Comparison of ENCODE assay signal across 10 mouse cellular contexts in the genomic region with DNA sequence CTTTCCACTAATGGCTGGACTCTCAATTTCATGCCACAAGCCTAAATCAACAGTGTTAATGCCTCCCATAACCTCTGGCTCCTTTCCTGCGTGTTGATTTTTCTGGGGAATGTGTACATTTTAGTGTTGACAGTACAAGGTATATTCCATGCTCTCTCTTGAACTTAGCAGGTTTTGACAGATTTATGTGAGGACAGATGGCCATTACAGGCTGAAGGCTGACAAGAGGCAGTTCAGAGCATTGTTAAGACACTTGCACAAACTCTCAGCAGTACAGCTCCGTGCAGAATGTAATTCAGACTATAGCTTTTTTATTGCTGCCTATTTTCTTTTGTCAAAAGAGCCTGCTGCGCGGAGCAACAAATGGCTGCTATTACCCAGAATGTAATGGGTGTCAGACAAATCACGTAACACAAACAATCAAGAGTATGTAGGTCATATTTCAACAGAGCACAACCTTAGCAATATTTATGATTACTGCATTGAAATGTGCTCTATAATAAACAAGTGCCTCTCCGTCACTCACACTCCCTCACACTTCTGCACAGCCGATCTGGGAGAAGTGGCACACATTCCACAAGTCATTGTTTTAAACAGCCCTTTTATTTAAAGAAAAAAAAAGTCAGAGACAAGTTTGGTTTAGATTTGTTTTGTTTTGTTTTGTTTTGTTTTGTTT.
A peak's percentile ranks its signal among the peaks of the same experiment; 100 is the strongest.
DNase-seq lines count a peak whose midpoint lies in the region; ATAC-seq and TF ChIP-seq lines count a peak whose summit lies in the region.
"Had no signal": no experiment of that assay in that cellular context is flagged by ENCODE, and none has a peak within 500 bp of the region (broad histone marks: within the 10 kb centered on the region; RNA-seq: fewer than 3 reads in every experiment).

No protein-coding gene starts in this region.

- intact Hi-C loops in heart, postnatal 25 days (cut with DNase I), result no loop called here

- peaks cover 41% of the 10 kb centered on the region for H3K36me3 ChIP-seq in heart, embryonic 14.5 days (ENCODE audit: control insufficient read depth, insufficient read depth, low read length)
- H3K36me3 ChIP-seq in liver, postnatal 0 days (replicated peaks; ENCODE audit: insufficient read depth, low read length), result peaks cover 4% of the 10 kb centered on the region; the same call in 1 of the 2 replicates
- no peaks in the 10 kb centered on the region for H3K36me3 ChIP-seq in liver, embryonic 11.5 days (ENCODE audit: control insufficient read depth, insufficient read depth, low read length)
- no peaks in the 10 kb centered on the region for H3K36me3 ChIP-seq in embryonic facial prominence, embryonic 12.5 days

- peaks cover 9 to 33% of the 10 kb centered on the region in 2 experiments; a peak in 3 of 4 replicates for H3K4me1 ChIP-seq in heart, embryonic 14.5 days (ENCODE audit: control insufficient read depth in 2 of 2, insufficient read depth in 2 of 2, low read length in 2 of 2)
- no peaks in the 10 kb centered on the region for H3K4me1 ChIP-seq in liver, postnatal 0 days (ENCODE audit: insufficient read depth)
- no peaks in the 10 kb centered on the region for H3K4me1 ChIP-seq in liver, embryonic 11.5 days (replicated peaks; ENCODE audit: control insufficient read depth, insufficient read depth, low read length)
- peaks cover 6% of the 10 kb centered on the region; the same call in 1 of the 2 replicates for H3K4me1 ChIP-seq in embryonic facial prominence, embryonic 12.5 days

- no peaks in the 10 kb centered on the region for H3K27me3 ChIP-seq in heart, embryonic 14.5 days (ENCODE audit: control insufficient read depth, insufficient read depth, low read length)
- no peaks in the 10 kb centered on the region for H3K27me3 ChIP-seq in liver, postnatal 0 days (ENCODE audit: insufficient read depth, low read length)
- H3K27me3 ChIP-seq in liver, embryonic 11.5 days (replicated peaks; ENCODE audit: control insufficient read depth, insufficient read depth, low read length), result no peaks in the 10 kb centered on the region
- no peaks in the 10 kb centered on the region for H3K27me3 ChIP-seq in embryonic facial prominence, embryonic 12.5 days

- TF ChIP-seq EP300 in liver, postnatal 0 days (IDR thresholded peaks at IDR 0.05; ENCODE audit: low read depth), result no peak

- H3K9ac ChIP-seq in heart, embryonic 14.5 days (ENCODE audit: low read length), result no peak overlapping the region; the same call in 1 of the 2 replicates
- no peak overlapping the region for H3K9ac ChIP-seq in liver, postnatal 0 days (replicated peaks)
- H3K9ac ChIP-seq in liver, embryonic 11.5 days (ENCODE audit: low read depth, low read length), result no peak overlapping the region
- no peak overlapping the region for H3K9ac ChIP-seq in embryonic facial prominence, embryonic 12.5 days

- WGBS in heart, embryonic 14.5 days, result 37% methylated on average over 7 of the region's 7 CpGs
- WGBS in liver, postnatal 0 days (ENCODE audit: insufficient replicate concordance), result 46% methylated on average over 7 of the region's 7 CpGs
- 63% methylated on average over 7 of the region's 7 CpGs for WGBS in liver, embryonic 11.5 days
- 27% methylated on average over 7 of the region's 7 CpGs for WGBS in embryonic facial prominence, embryonic 12.5 days

- H3K4me3 ChIP-seq in heart, embryonic 14.5 days (ENCODE audit: control insufficient read depth in 1 of 2, insufficient read depth in 1 of 2, low read depth in 1 of 2, low read length in 2 of 2), result no peak overlapping the region
- no peak overlapping the region for H3K4me3 ChIP-seq in liver, postnatal 0 days (ENCODE audit: low read depth, low read length)
- H3K4me3 ChIP-seq in liver, embryonic 11.5 days (ENCODE audit: low read depth, low read length), result no peak overlapping the region
- H3K4me3 ChIP-seq in embryonic facial prominence, embryonic 12.5 days, result no peak overlapping the region

- DNase-seq in heart, postnatal 25 days (ENCODE audit: low spot score), result no peak
- no peak for DNase-seq in liver, postnatal 0 days
- no peak for DNase-seq in liver, embryonic 11.5 days (ENCODE audit: low spot score)
- peak; percentile 28 for DNase-seq in neural tube, embryonic 10.5 days (ENCODE audit: extremely low spot score, low spot score)
- no peak for DNase-seq in urinary bladder, postnatal 36 days (ENCODE audit: low spot score in 2 of 2)
- DNase-seq in layer of hippocampus, postnatal 10 days (ENCODE audit: low spot score in 2 of 2), result no peak
- DNase-seq: cerebellum, adult 9-10 months had no signal

- no peak for ATAC-seq in heart, embryonic 14.5 days (ENCODE audit: insufficient number of reproducible peaks, insufficient read depth, low FRiP score, low read depth)
- ATAC-seq in liver, postnatal 0 days, result peak; percentile 61
- no peak for ATAC-seq in liver, embryonic 11.5 days (replicated peaks; ENCODE audit: low FRiP score)
- 0 out of 2 replicates have a peak, but pooled peaks have one; percentile 56 for ATAC-seq in embryonic facial prominence, embryonic 12.5 days (ENCODE audit: insufficient number of reproducible peaks, insufficient read depth, low FRiP score, low TSS enrichment)

- no peak for TF ChIP-seq CTCF in liver, postnatal 0 days (IDR thresholded peaks at IDR 0.05; ENCODE audit: low read depth)

- no peaks in the 10 kb centered on the region for H3K9me3 ChIP-seq in heart, embryonic 14.5 days (ENCODE audit: control insufficient read depth, low read length)
- no peaks in the 10 kb centered on the region for H3K9me3 ChIP-seq in liver, postnatal 0 days (ENCODE audit: low read length)
- no peaks in the 10 kb centered on the region for H3K9me3 ChIP-seq in liver, embryonic 11.5 days (ENCODE audit: control insufficient read depth, low read length)
- H3K9me3 ChIP-seq in embryonic facial prominence, embryonic 12.5 days, result no peaks in the 10 kb centered on the region

- H3K27ac ChIP-seq in heart, embryonic 14.5 days (replicated peaks in 1 of 2; ENCODE audit: control insufficient read depth in 1 of 2, insufficient read depth in 1 of 2, low read depth in 2 of 2, low read length in 2 of 2), result peak overlapping the region; percentile 55 to 69
- H3K27ac ChIP-seq in liver, postnatal 0 days (ENCODE audit: low read depth), result peak overlapping the region; percentile 17
- no peak overlapping the region for H3K27ac ChIP-seq in liver, embryonic 11.5 days (ENCODE audit: low read depth, low read length)
- no peak overlapping the region for H3K27ac ChIP-seq in embryonic facial prominence, embryonic 12.5 days
- H3K27ac ChIP-seq: macrophage had no signal

- H3K4me2 ChIP-seq in heart, embryonic 14.5 days (ENCODE audit: low read length), result no peak overlapping the region
- H3K4me2 ChIP-seq in liver, postnatal 0 days (ENCODE audit: low read depth, low read length), result no peak overlapping the region
- no peak overlapping the region for H3K4me2 ChIP-seq in liver, embryonic 11.5 days
- H3K4me2 ChIP-seq in embryonic facial prominence, embryonic 12.5 days (replicated peaks), result no peak overlapping the region

Comparison
In these comparisons a context has a peak if more than half of its experiments do, and no peak if none do; other contexts are left out.
1. ATAC-seq: peak in liver, postnatal 0 days (single experiment) and embryonic facial prominence, embryonic 12.5 days (single experiment); none in heart, embryonic 14.5 days (single experiment) and liver, embryonic 11.5 days (single experiment).
2. H3K27ac ChIP-seq: peak in heart, embryonic 14.5 days (2 of 2) and liver, postnatal 0 days (single experiment); none in liver, embryonic 11.5 days (single experiment) and embryonic facial prominence, embryonic 12.5 days (single experiment).